Mouse (Mus musculus) neural tube, embryonic 14.5 days (tissue): ENCODE measurements around the gene Fndc11. TPM values are rescaled to one million over a fixed set of nuclear protein-coding genes. Genes with fewer than 3 reads are reported as not detected.

Experiments used
- ATAC-seq: fragments of 200-750 bp; cut with Nextera tagmentation; 2 replicates; pipeline ENCODE4 v1.8.0; 2017; ENCODE audit warnings: low read depth, mild to moderate bottlenecking, moderate TSS enrichment, moderate library complexity
- H3K27ac ChIP-seq: fragments of 300-500 bp; sonication (generic); 2 replicates; pipeline ENCODE4 v1.5.1; 2014; ENCODE audit warnings: low read depth, mild to moderate bottlenecking, control low read depth, low read length, moderate library complexity, mixed read lengths
- H3K27me3 ChIP-seq: fragments of 300-500 bp; sonication (generic); 2 replicates; pipeline ENCODE4 v1.6.1; 2014; ENCODE audit warnings: low read length; ENCODE audit not compliant: control insufficient read depth, insufficient read depth
- H3K36me3 ChIP-seq: fragments of 300-500 bp; sonication (generic); 2 replicates; pipeline ENCODE4 v1.6.1; 2014; ENCODE audit warnings: low read length, mixed read lengths; ENCODE audit not compliant: control insufficient read depth, insufficient read depth
- H3K4me1 ChIP-seq: fragments of 300-500 bp; sonication (generic); 2 replicates; pipeline ENCODE4 v1.6.1; 2014; ENCODE audit warnings: low read length; ENCODE audit not compliant: control insufficient read depth, insufficient read depth
- H3K4me2 ChIP-seq: fragments of 300-500 bp; sonication (generic); 2 replicates; pipeline ENCODE4 v1.6.1; 2014; ENCODE audit warnings: mild to moderate bottlenecking, low read depth, low read length, control low read depth
- H3K4me3 ChIP-seq: fragments of 300-500 bp; sonication (generic); 2 replicates; pipeline ENCODE4 v1.5.1; 2014; ENCODE audit warnings: low read depth, low read length, control low read depth, mixed read lengths
- H3K9ac ChIP-seq: fragments of 300-500 bp; sonication (generic); replicated peaks from 2 replicates; pipeline ENCODE4 v1.6.1; 2014; ENCODE audit warnings: low read depth, mild to moderate bottlenecking, control low read depth, low read length, mixed read lengths
- H3K9me3 ChIP-seq: fragments of 300-500 bp; sonication (generic); 2 replicates; pipeline ENCODE4 v1.6.1; 2016; ENCODE audit warnings: low read length; ENCODE audit not compliant: control insufficient read depth
- WGBS: fragments of 180-500 bp; shearing (Covaris S2); extraction: QIAGEN DNeasy Blood & Tissue Kit; methylation state at CpG from one replicate; pipeline ENCODE4 v1.1.7; 2014; 5-methylcytosine and 5-hydroxymethylcytosine counted together
- polyA plus RNA-seq: library from polyadenylated mRNA; unstranded; fragments of >200 nt; fragmentation: Nextera tagmentation; extraction: Ambion mirVana; gene quantifications from 2 replicates; pipeline ENCODE4 v1.2.1, GENCODE M21; 2014

Fndc11 gene
- polyA plus RNA-seq, 1 experiment from 2014 or later, result not detected

DNA sequence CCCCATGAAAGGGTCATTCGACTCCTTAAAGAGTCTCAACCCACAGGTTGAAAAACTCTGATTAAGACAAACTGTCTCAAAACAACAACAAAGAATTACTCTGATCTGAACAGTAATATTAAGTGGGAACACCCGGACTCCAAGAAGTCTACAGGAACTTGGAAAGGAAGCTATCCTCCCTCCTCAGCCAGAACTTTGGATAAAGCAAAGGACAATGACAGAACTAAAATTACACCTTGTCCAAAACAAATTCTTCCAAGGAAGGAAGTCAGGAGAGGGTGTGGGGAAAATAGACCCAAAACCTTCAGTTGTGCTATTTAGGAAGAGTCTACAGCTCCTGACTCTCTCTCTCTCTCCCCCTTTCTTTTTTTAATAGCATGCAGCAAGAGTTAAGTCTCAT, 52.3 kb downstream of the Fndc11 start:
- Histone ChIP-seq H3K4me2 (no peak overlapping the region), H3K4me1 (no peaks in the 10 kb centered on the region), H3K9me3 (no peaks in the 10 kb centered on the region), H3K36me3 (peaks cover 18% of the 10 kb centered on the region; the same call in 1 of the 2 replicates), H3K4me3 (no peak overlapping the region), H3K27me3 (no peaks in the 10 kb centered on the region), H3K27ac (no peak overlapping the region), H3K9ac (no peak overlapping the region)
- no peak for ATAC-seq
- WGBS, result 97% methylated on average over 2 of the region's 2 CpGs

Other genes starting within 250 kb of the Fndc11 start
- 0.31 and 0.60 TPM in 2 replicates for gene Col20a1, start 233.5 kb upstream of the Fndc11 start, polyA plus RNA-seq
- gene Chrna4, start 176.5 kb upstream of the Fndc11 start, polyA plus RNA-seq, result 62.4 and 62.8 TPM in 2 replicates
- 56.7 and 60.6 TPM in 2 replicates for gene Kcnq2, start 84.7 kb upstream of the Fndc11 start, polyA plus RNA-seq
- 17.5 and 24.4 TPM in 2 replicates for gene Eef1a2, start 63.0 kb upstream of the Fndc11 start, polyA plus RNA-seq
- 419 and 445 TPM in 2 replicates for gene Ppdpf, start 32.8 kb upstream of the Fndc11 start, polyA plus RNA-seq
- not detected in 2 replicates for gene Ptk6, start 17.2 kb upstream of the Fndc11 start, polyA plus RNA-seq
- 0.15 and 0.19 TPM in 2 replicates for gene Srms, start 6.8 kb upstream of the Fndc11 start, polyA plus RNA-seq
- 0.28 and 0.45 TPM in 2 replicates for gene Helz2, start 22.0 kb downstream of the Fndc11 start, polyA plus RNA-seq
- gene Gmeb2, start 68.0 kb downstream of the Fndc11 start, polyA plus RNA-seq, result 19.3 and 19.9 TPM in 2 replicates
- gene Stmn3, start 94.5 kb downstream of the Fndc11 start, polyA plus RNA-seq, result 1,346 and 1,661 TPM in 2 replicates
- 37.4 and 43.9 TPM in 2 replicates for gene Rtel1, start 99.7 kb downstream of the Fndc11 start, polyA plus RNA-seq
- gene Zgpat, start 144.9 kb downstream of the Fndc11 start, polyA plus RNA-seq, result 59.3 and 67.7 TPM in 2 replicates
- 57.8 and 66.0 TPM in 2 replicates for gene Arfrp1, start 145.4 kb downstream of the Fndc11 start, polyA plus RNA-seq
- 44.7 and 46.2 TPM in 2 replicates for gene Lime1, start 160.1 kb downstream of the Fndc11 start, polyA plus RNA-seq
- 18.2 and 22.8 TPM in 2 replicates for gene Zbtb46, start 239.4 kb downstream of the Fndc11 start, polyA plus RNA-seq